Mouse (Mus musculus) lung, postnatal 4 days (tissue): Measurements from ENCODE around the gene Nkain2.
"Not testable (repeated sequence)": the region's sequence is repeated elsewhere in the genome, so short reads cannot be mapped to it uniquely, and the experiment has no call there.

ENCODE experiments used
- DNase-seq, 2 experiments: peaks; one replicate each; pipeline ENCODE4 v3.0.0; 2021

Gene Nkain2

GRCm38 (mm10) chr10:32889652-32890506 is at the start of gene Nkain2:
Gene Nkain2, minus strand, starts transcription at chr10:32890462.
- DNase-seq: peak; percentile 5 to 32

DNA sequence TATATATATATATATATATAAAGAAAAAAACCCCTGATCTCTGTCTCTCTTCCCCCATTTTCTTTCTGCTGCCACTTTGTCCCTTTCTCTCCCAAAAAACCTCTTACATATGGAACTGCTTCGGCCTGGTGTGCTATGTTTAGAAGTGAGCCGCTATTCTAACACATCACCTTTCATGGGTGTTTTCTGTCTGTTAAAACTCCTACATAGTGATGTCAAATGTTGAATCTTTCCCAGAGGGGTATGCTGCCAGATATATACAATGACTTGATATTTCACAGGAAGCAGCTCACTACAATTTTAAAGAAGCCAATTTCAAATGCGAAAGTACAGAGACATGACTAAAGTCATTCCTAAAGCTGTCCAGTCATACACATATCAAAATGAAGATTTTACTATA is 49.6 kb upstream of the Nkain2 start:
- DNase-seq: no peak

GRCm38 (mm10) chr10:32895093-32895492 is 4.8 kb upstream of the Nkain2 start:
- DNase-seq: no peak

GRCm38 (mm10) chr10:32890507-32891131 is 357 bp upstream of the Nkain2 start:
- peak; percentile 19 to 23 for DNase-seq

- no peak for DNase-seq
Observed at GRCm38 (mm10) chr10:32881977-32882376, 8.3 kb downstream of the Nkain2 start.

- no peak for DNase-seq
Observed at GRCm38 (mm10) chr10:32870691-32871406, 19.4 kb downstream of the Nkain2 start.

- no peak for DNase-seq
Observed at GRCm38 (mm10) chr10:32869541-32869940, 20.7 kb downstream of the Nkain2 start.

- no peak for DNase-seq
Observed at GRCm38 (mm10) chr10:32815210-32815883, 74.9 kb downstream of the Nkain2 start.

GRCm38 (mm10) chr10:32796215-32796614 is 94.0 kb downstream of the Nkain2 start:
- DNase-seq: no peak

DNA sequence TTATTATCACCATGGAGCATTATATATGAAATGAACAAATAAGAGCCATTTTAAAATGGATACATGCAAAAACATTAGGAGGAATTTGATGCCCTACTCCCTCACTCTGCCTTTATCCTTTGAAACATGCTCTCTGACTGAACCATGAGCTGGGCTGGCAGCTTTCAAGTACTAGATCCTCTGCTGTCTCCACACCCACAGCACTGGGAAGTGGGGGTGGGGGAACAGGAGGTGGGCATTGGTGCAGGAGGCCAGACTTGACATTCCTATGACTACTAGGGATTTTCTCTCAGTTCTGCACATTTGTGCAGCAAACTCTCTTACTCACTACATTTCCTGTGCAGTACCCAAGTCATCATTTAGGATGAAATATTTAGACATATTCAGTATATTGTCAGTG is 99.7 kb downstream of the Nkain2 start:
- no peak for DNase-seq

GRCm38 (mm10) chr10:32782732-32783359 is 107.4 kb downstream of the Nkain2 start:
- no peak for DNase-seq

DNA sequence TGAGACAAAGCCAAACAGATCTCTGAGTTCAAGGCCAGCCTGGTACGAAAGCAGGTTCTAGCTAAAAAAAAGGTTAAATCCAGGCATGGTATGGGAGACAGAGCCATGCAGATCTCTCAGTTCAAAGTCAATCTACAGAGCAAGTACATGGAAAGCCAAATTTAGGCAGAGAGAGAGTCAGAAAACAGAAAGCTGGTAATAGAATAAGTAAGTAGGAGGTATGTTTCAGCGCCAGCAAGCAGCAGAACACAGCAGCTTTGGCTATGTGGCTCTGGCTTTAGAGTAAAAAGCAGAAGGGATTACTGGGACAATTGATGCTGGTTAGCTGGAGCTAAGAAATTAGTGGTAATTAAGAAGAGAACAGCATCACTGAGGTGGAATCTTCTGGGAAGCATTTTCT is 151.3 kb downstream of the Nkain2 start:
- no peak for DNase-seq

GRCm38 (mm10) chr10:32706579-32706978 is 183.7 kb downstream of the Nkain2 start:
- DNase-seq: not testable (repeated sequence)

DNA sequence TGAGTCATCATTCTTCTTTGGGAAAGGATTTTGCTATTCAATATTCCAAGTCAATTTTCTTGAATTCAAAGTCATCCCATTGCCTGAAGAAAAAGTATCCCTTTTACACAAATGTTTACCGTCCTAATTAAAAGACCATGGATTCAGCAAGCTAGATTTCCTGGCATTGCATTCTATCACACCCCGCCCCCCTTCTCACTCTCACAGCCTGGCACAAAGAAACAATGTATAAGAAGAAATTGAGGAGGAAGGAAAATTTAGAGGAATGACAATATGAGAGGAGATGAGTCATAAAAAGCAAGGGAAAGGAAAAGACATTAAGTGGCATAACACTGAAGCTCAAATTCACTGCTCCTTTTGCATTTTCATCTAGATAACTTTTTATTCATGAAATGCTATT is 193.6 kb downstream of the Nkain2 start:
- DNase-seq: no peak

DNA sequence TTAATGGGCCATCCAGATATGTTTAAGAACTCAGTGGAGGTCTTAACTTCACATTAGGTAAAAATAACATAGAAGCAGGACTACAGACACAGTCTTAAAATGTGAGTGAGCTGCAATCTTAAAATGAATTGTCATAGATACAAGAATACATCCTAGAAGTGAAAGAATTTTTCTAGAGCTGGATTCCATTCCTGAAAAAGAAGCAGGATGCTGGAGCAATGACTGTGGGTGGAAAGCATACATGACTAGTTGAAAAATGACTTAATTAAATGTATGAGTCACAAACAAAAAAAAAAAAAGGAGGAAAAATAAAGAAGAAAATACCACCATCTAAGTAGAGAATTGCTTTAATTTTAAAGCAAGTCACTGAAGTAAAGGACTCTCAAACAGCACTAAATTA is 205.7 kb downstream of the Nkain2 start:
- no peak for DNase-seq

DNA sequence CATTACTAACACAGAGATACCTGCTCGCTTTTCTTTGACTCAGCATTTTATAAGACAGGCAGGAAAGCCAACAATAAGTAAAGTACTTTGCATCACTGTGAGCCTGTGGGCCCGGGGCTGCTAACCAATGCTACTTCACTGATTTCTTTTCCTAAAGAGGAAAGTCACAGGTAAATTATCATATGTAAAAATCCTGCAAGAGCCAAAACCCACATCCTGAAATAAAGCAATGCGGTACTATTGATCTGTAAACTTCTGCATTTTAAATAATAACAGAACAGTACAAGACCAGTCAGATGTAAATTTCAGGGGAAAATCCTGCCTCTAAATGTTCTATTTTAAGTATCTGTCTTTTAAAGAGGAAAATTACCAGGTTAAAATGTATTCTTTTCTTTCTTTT is 250.0 kb downstream of the Nkain2 start:
- DNase-seq: no peak

DNA sequence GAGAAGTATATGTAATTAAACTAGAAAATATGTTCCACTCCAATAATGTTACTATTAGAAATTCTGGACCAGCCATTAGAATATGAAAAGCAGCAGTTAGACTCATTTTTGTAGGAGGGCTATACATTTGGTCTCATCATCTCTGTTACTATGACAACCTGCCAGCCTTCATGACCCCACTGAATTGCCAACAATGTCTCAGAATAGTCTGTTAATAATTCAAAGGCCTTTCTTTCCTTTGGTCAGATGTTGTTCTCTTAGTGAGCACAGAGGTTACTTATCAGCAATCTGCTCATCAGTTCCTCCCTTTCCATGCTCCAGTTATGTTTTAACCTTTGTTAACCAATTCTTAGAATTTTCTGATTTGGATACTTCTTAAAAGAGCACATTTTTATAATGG is 251.1 kb downstream of the Nkain2 start:
- no peak for DNase-seq

DNA sequence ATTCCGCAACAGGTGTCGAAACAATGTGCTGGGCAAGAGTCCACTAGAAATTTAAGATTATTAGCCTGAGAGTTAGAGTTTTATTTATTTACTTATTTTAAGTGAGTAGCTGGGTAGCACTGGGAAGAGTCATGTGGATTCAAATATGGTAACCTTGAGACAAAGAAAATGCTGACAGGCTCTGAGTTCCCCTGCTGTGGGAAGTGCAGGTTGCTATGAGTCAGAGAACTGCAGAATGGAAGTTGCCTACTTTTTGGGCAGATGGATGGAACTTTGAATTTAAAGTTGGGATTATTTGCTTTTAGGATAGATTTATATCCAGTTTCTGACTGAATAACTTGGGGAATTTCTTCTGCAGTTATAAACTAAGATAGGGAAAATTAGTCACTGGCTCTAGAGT is 259.2 kb downstream of the Nkain2 start:
- DNase-seq: no peak

DNA sequence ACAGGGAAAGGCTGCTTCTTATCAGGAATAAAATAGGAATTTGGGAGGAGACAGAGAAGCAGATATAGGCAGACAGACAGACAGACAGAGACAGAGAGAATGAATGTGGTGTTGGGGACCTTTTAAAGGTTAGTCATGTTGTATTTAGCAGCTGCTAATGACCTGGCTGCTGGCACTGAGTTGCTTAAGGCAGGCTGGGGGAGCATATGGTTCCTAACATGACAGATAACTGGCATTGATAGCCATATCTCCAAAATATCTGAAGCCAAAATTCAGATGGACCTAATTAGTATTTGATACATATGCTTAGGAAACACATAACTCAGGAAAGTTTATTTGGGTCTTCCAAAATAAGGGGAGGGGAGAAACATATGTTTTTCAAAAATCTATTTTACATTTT is 285.8 kb downstream of the Nkain2 start:
- DNase-seq: no peak

- no peak for DNase-seq
Observed at GRCm38 (mm10) chr10:32602798-32603197, 287.5 kb downstream of the Nkain2 start.

DNA sequence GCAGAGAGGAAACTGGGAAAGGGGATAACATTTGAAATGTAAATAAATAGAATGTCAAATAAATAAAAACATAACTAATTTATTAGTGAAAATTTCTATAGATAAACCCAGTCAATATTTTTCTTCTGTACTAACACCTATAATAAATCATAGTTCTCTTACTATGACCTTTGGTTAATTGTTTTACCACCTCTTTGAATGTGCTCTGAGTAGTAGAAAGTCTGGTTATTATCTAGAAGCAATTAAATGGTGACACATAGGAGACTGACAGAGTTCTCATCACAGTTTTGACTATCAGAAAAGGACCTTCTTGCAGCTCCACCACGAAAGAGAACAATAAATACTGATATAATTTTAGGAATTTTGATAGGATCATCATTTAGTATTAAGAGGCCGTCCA is 295.3 kb downstream of the Nkain2 start:
- DNase-seq: no peak

GRCm38 (mm10) chr10:32577276-32577580 is 313.0 kb downstream of the Nkain2 start:
- DNase-seq: no peak
